Mouse (Mus musculus) heart, postnatal 10 days (tissue): ENCODE measurements at regions not wholly inside any gene's neighbourhood (a gene's known extent, or its start where the extent isn't known, plus 50 kb on each side); places are given as distances from the start of the nearest gene placed in this dataset.

Experiments used
- DNase-seq, 2 experiments: peaks; one replicate each; pipeline ENCODE4 v3.0.0; 2021
- intact Hi-C: fragments of 180-260 bp; cut with DNase I; formaldehyde crosslinking; loops from one replicate; pipeline ENCODE4 v1.15.1; 2025

DNA sequence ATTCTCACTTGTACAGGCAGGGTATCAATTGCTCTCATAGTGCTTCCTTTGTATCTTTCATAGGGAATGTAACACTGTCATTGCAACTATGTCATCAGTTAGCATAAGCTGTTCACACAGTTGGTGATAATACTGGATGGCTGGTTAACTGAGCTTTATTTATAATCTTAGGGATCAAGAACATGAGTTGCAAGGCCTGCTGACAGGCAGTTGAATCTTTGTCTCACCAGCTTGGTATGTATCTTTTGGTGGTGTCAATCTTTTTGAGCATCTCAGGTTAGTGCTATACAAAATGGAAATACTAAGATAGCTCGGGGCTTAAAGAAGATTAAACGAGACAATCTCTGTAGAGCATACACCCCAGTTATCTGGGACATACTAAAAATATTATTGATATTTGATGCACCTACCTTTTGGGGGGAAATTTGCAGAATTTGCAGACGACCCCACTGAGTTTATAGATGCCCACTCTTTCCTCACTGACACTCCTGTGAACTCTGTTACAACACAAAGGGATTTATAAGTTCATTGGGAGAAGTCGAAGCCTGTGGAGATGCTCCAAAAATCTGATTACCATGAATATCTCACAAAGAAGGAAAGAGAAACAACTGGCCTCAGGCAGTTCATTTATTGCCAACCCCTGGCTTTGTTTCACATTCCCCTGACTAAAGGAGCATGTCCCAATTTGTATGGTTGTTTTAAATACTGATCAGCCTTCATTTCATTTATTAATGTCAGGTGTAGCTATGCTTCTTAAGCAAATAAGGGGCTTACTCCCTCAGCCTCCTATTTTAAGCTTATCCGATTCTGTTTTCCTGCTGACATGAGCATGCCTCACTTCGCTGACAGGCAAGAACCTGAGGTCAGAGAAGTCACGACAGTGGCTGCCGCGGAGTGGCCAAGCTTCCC lies 193.5 kb downstream of the Fndc1 start:
- intact Hi-C loops, result no loop called here
- peak in 1 of 2 experiments; percentile 13 for DNase-seq

DNA sequence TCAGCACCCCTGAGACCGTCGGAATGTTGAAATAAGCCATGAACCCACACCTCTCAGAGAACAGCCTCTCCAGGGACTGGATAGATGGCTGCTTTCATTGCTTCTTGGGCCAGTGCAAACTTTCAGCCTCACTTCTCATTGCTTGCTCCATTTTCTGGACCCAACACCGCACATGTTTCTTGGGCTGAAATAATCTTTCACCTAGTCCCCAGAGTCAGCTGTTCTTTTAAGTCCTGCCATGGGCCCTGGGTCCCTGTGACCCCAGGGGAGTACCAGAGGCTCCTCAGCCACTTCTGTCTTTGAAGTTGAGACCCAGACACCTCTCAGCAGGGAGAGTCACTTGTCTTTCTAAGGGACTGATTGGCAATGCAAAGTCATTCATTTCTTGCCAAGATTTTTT lies 201.4 kb downstream of the Fndc1 start:
- intact Hi-C loops, result no loop called here
- DNase-seq, result peak; percentile 27 to 28

DNA sequence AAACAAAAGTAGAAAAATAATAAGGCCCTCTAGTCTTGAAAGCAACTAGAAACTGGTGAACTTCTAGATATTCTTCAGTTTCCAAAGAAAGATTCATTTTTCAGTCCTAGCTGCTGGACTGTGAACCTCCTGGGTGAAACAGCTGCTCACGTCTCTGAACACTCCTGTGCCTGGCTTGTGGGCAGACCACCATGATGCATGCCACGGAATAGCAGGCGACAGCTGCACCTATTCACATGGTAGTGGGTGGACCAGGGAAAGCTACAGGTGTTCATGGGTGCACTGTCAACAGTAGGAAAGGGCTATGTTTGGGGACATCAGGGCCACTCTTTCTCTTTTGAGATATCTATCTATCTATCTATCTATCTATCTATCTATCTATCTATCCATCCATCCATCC lies 203.7 kb downstream of the Fndc1 start:
- intact Hi-C loops, result no loop called here
- no peak for DNase-seq

DNA sequence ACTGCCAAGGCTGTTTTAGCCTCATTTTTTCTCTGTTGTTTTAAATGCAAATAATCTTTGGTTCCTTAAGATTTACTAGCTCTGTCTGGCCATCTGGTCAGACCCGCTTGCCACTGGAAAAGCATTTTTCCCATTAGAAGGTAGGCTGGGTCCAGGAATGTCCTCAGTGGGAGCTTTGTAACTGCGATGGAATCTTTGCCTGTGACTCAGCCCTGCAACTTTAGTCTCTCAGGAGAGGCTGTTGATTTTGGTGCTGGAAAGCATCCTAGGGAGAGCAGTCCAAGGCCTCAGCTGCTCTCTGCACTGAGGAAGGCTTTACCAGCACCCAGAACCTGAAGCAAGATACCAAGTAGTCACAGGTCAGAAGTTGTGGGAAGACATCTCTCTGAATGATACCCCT lies 205.8 kb downstream of the Fndc1 start:
- DNase-seq, result peak; percentile 38 to 57
- intact Hi-C loops, result no loop called here

DNA sequence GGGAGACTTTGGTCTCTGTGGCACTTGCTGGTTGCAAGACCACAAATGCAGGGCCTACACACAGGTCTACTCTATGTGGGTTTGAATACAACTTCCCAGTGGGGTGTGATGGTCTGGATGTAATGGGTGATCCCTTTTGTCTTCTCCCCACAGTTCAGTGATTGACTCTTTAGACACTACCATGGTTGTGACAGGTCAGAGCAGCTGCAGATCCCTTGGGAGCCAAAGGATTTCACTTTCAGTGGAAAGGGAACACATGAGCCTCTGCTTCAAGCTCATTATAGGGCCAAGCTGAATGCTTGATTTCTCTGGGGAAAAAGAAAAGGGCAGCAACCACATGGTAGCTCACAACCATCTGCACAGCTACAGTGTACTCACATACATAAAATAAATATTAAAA lies 206.9 kb downstream of the Fndc1 start:
- intact Hi-C loops, result no loop called here
- DNase-seq, result no peak

DNA sequence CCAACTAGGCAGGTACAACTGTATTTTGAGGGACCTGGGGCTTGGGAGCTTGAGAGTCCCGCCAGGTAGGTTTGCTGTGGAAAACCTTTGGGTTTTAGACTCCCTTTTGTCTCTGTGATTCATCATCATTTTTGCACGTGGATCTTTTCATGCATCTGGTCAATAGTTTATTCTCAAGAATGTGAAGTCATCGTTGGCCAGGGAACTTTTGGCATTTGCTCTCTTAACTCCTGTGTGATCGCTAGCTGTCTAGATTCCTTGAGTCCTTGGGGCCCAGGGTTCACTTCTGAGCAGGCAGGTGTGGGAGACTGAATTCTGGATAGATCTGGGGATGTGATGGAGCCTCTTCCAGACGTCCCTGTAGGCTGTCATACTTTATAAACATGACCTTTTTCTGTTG lies 207.5 kb downstream of the Fndc1 start:
- intact Hi-C loops, result no loop called here
- peak; percentile 45 to 49 for DNase-seq

DNA sequence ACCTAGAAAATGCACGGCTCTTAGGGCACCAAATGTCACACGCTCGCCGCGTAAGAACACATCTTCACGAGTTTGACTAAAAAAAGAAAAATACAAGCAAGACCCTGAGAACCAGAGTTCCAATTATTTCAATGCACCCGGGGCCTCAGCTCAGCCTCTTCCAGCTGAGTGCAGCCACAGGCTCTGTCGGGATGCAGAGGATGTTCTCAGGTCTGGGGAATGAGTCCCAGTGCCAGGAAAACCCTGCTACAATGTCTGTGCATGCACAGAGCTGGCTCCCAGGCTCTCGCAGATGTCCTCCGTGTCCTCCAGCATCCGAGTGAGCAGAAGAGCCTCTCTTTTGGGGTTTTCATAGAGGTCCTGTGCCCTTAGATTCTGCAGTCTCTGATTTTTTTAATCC lies 219.1 kb downstream of the Fndc1 start:
- DNase-seq, result peak; percentile 50 to 52
- intact Hi-C loops, result no loop called here

DNA sequence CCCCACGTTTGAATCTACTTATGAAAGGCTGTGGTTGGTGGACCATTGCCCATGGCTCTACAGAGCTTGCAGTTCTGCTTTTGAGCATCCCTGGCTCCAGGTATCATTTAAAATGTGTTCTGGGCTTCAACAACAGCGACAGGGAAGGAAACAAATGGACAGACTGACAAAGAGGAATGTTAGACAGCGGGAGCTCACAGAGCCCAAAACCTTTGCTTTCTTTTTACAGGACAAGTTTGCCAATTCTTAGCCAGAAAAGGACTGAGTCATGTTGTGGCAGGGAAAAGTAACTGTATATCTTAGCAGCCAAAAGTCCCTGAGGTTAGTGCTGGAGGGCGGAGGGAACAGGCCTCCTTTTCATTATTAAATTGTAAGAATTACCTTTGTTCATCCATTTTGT lies 219.7 kb downstream of the Fndc1 start:
- intact Hi-C loops, result no loop called here
- DNase-seq, result peak in 1 of 2 experiments; percentile 16

DNA sequence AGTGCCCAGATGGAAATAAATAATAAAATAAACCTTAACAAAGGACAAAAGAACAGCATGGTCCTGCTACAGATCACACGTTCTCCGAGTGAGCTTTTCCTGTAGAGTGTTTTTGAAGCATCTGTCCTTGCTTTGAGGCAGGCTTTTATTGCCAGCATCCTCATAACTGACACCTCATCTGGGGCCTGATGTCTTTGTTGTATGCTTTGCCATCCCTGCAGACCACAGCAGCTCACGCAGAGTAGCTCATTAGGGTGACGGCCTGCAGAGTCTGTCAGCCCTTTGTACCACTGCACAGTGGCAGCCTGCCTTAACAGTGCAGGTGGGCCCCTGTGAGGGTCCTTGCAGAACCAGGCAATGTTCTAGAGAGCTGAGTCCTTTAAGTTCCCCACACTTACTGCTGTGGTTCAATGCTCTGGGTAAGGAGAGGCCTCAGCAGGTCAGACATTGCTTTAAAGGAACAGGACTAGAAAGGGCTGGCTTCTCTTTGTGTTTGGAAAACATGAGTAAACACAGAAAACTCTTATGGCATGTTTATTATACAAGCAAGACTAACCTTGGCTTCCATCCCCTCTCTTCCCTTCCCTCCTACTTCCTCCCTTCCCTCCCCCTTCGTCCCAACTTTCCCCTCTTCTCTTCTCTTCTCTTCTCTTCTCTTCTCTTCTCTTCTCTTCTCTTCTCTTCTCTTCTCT lies 219.7 kb upstream of the Unc93a2 start:
- intact Hi-C loops, result no loop called here
- no peak for DNase-seq

DNA sequence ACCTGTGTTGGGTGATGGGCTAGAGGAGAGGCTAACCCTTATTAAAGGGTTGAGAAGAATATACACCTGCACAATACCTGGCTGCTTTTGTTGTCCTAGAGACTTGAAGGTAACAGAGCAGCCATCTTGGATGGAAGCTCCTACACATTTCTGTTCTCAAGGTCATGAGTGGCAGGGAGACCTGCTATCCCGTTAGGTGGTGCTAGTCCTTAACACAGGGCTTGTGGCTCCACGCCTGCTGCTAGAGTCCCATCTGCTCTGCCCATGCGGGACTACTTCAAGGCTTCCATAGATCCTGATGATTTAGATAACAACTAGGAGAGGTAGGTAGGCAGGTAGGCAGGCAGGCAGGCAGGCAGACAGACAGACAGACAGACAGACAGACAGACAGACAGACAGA lies 218.8 kb upstream of the Unc93a2 start:
- DNase-seq, result no peak
- intact Hi-C loops, result no loop called here

DNA sequence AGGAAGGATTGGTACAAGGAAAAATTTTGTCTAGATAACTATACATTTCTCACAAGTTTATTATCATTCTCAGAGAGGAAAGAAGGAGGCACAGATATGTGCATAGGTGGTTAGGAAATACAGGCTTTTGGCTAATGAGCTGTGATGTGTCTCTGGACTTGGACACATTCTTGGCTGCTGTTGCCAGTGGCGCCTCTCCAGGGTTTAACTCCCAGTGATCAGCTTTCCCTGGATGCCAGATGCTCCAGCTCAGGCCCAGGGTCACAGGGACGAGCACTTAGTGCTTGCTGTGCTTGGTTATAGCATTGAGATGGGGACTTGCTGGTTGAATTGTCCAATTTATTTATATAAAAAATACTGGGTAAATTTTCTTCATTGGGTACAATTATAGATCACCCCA lies 215.3 kb upstream of the Unc93a2 start:
- intact Hi-C loops, result no loop called here

DNA sequence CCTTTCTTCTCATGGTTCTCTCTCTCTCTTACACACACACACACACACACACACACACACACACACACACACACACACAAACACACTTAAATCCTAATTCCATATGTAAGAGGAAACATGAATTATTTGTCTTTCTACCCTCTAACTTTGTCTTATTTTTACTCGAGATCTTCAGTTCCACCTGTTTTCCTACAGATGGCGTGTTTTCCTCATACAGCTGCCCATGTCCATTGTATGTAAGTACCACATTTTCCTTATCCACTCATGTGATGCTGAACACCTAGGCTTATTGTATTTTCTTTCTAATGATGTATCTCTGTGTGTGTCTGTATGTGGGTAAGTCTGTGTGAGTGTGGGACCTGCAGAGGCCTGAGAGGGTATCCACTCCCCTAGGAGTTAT lies 212.2 kb upstream of the Unc93a2 start:
- intact Hi-C loops, result loop anchor here (5.0 kb wide), 1 partner anchor 225 kb away; no protein-coding TSS in a partner anchor
- no peak for DNase-seq

More for the DNA sequence above, 215.3 kb upstream of the Unc93a2 start:
- peak; percentile 88 to 91 for DNase-seq

DNA sequence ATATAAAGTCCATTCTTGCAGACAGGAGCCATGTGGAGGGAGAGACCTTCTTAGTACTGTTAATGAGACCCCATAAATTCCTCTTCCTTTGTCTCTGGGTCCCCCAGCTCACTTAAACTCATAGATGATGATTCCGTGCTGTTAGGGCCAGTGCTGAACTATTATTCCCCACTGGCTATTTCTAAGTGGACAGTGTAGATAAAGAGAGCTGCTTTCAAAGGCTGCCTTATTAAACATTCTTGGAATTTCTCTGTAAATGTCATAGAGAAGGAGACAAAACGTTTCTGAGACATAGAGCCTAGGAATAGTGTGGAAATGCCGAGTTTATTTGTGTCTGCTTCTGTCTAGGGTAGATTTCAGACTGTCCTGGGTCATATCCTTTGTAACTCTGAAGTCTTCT lies 209.5 kb upstream of the Unc93a2 start:
- intact Hi-C loops, result loop anchor here (5.0 kb wide), 1 partner anchor 228 kb away; no protein-coding TSS in a partner anchor
- DNase-seq, result no peak

DNA sequence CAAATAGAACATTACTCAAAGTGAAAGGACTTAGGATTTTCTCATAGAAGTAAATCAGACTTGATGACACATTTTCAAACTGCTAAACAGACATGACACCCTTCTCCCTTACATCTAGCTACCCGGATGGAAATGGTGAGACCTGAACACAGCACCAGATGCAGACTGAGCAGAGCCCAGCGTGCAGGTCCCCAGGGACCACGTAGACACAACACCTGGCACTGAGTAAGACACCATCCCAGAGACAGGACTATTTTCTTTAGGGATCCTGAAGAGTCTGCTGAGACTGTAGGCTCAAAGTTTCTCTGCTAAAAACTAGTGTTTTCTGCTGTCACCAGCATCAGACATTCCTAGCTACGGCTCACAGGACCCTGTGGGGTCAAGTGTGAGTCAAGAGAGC lies 207.2 kb upstream of the Unc93a2 start:
- intact Hi-C loops, result no loop called here
- DNase-seq, result no peak

DNA sequence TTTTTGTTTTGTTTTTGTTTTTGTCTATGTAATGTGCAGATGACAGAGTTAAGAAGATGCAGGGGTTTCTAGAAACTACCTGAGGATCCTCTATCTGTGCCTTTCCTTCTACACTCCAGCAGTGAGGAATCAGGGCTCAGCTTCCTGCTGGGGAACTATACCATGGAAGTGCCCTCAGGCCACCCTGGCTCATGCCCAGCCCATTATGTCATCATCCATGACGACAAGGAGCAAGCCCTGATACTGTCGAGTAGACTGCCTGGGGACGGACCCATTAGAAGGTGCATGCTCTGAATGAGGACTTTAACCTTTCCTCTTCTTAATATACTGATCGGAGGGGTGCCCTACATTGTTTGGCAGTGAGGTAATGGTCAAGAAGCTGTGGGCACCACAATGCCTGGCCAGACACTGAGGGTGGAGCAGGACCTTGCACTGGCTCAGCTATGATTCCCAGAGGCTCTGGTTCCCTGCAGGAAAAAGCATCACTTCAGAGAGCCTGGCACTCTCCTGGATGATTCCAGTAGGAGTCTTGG lies 197.7 kb upstream of the Unc93a2 start:
- no peak for DNase-seq
- intact Hi-C loops, result no loop called here

DNA sequence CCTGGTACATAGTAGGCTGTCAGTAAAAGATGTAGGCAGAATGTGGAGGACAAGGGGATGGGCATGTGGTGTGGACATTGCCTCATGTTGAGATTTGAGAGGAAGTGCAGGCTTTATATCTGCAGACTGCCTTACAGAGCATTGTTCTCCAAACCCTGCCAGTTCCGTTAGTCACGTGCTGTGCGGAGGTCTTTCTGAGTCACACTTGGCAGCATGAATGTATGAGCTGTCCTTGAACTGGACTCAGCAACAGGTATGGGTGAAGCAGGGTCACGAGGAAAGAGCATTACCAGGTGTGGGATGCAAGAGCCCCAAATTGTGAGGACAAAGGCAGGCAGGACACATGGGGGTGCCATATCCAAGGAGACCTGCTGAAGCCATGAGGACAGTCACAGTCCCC lies 193.8 kb upstream of the Unc93a2 start:
- no peak for DNase-seq
- intact Hi-C loops, result no loop called here

DNA sequence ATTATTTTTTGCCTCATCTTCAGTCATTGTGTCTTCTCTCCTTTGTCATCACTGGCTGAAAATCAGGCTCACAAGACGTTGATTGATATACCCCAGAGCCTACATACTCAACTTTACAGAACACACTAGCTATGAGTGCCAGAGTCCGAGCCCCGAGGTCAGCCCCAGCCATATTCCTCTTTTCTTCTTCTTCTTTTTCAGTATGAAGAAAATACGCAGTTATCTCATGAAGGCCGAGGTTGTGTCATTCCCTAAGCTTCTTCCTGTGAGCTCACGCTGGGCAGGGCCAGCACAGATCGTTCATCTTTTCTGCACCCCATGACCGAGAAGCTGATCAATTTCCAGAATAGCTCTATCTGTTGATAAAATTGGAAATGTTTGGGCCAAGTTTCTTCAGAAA lies 192.7 kb upstream of the Unc93a2 start:
- DNase-seq, result no peak
- intact Hi-C loops, result no loop called here

DNA sequence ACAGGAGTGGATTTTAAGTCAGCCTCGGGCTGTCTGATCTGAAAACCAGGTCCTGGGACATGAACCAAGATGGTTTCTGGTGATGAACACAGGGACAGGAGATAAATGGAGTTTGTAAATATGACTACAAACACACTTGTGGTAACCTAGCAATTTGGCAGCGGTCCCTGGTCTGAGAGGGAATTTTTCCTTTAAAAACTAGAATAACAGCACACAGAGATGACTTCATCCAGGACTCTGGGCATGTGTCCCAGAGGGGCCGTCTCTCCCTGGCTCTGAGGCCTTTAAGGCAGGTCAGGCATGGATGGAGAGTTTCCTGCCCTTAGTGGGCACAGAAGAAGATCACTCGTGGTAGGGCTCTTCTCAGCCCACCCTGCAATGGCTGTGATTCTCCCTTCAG lies 192.0 kb upstream of the Unc93a2 start:
- peak; percentile 85 to 87 for DNase-seq
- intact Hi-C loops, result no loop called here

DNA sequence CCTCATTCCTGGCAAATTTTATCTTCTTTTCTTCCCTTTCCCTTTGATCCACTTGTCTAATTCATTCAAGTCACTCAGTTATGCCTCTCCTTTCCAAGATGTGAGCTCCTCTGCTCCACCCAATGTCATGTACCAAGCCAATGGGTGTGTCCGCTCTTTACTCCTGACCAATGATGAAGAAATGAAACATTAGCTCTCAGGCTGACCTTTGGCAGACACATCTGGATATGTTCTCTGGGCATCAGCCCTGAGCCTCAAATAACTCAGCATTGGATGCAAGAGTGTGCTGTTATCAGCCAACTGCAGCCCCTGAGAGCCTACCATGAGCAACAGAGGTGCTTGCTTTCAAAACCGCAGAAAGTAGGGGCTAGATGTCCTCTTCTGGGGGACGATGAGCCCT lies 186.2 kb upstream of the Unc93a2 start:
- peak; percentile 33 to 39 for DNase-seq
- intact Hi-C loops, result no loop called here

DNA sequence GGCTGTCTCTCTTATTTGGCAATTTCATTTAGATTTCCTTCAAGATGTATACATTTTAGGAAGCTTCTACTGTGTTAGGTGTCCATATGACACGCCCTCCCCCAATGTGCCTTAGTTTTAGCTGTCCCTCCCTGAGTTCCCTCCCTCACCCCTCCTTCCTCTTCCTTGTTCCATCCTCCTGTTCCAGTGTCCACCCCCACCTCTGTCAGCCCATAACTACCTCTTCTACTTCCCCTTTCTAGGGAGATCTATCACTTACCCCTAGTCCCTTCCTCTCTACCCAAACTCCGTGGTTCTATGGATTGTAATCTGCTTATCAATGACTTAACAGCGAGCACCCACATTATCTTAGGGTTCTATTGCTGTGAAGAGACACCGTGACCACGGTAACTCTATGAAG lies 183.2 kb upstream of the Unc93a2 start:
- no peak for DNase-seq
- intact Hi-C loops, result no loop called here

DNA sequence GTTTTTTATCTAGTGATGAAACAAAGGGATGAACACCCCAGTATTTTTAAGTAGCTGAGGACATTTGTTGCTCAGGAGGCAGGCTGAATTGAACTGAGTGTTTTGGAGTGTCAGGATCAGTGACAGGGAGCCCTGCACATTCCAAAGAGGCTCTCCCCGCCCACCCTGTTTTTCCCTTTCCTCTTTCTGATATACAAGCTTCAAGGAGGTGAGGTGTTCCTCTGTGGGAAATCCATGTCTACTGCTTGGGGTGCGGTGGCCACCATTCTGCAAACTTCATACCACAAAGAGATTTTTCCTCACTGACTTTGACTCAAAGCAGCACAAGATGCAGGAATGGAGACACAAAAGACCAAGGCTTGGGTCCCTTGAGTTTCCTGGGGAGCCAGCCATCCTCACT lies 180.5 kb upstream of the Unc93a2 start:
- intact Hi-C loops, result no loop called here
- no peak for DNase-seq

DNA sequence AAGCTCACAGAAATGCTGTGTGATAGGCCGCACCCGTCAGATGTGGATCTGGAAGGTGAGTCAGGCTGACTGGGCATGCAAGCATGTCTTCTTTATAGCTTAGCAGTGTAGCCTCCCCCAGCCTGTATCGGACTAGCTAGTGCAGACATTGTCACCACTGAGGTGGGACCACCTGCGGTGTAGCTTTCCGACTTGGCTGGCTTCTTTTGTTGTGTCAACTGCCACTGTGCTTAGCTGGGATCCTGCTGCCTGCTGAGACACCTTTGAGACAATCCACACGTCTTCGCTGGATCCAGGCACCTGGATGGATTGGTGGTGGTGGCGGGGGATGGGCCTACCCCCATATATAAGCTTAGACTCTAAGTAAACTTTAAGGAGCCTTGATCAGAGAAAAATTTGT lies 177.7 kb upstream of the Unc93a2 start:
- intact Hi-C loops, result no loop called here
- no peak for DNase-seq
